ENCODE assay signal across 9 mouse cellular contexts in genomic region chr16:77593828-77594421, GRCm38 (mm10). TPM values are rescaled to one million over a fixed set of nuclear protein-coding genes. Genes with fewer than 3 reads are reported as not detected.
DNase-seq lines count a peak whose midpoint lies in the region; ATAC-seq and TF ChIP-seq lines count a peak whose summit lies in the region.
"Had no signal": no experiment of that assay in that cellular context is flagged by ENCODE, and none has a peak within 500 bp of the region (broad histone marks: within the 10 kb centered on the region; RNA-seq: fewer than 3 reads in every experiment).

No protein-coding gene starts in this region.

- peak; percentile 94 for ATAC-seq in hindbrain, embryonic 15.5 days (ENCODE audit: low FRiP score, low read depth)
- ATAC-seq in midbrain, embryonic 16.5 days, result peak; percentile 88
- no peak for ATAC-seq in intestine, postnatal 0 days

- DNase-seq in R1 (ENCODE audit: low read depth, low spot score), result peak; percentile 5
- peak; percentile 69 to 80 for DNase-seq in cerebellum, adult 18-20 months
- peak; percentile 75 for DNase-seq in gastrocnemius, adult 18-20 months (ENCODE audit: low spot score)
- peak; percentile 52 to 75 for DNase-seq in left cerebral cortex, adult 9 months (ENCODE audit: low spot score in 2 of 2)
- DNase-seq in testis, postnatal 14 days (ENCODE audit: low spot score), result peak; percentile 73

- WGBS in hindbrain, embryonic 15.5 days, result 12% methylated on average over 12 of the region's 12 CpGs
- WGBS in midbrain, embryonic 16.5 days, result 12% methylated on average over 12 of the region's 12 CpGs
- 68% methylated on average over 12 of the region's 12 CpGs for WGBS in intestine, postnatal 0 days

- peak overlapping the region; percentile 50 for H3K4me2 ChIP-seq in hindbrain, embryonic 15.5 days
- H3K4me2 ChIP-seq in midbrain, embryonic 16.5 days (ENCODE audit: low read length), result peak overlapping the region; percentile 55
- no peak overlapping the region for H3K4me2 ChIP-seq in intestine, postnatal 0 days (replicated peaks; ENCODE audit: low read depth)

- H3K9me3 ChIP-seq in hindbrain, embryonic 15.5 days, result no peaks in the 10 kb centered on the region
- no peaks in the 10 kb centered on the region for H3K9me3 ChIP-seq in midbrain, embryonic 16.5 days (replicated peaks; ENCODE audit: control insufficient read depth, low read length, poor library complexity, severe bottlenecking)
- no peaks in the 10 kb centered on the region for H3K9me3 ChIP-seq in intestine, postnatal 0 days (ENCODE audit: control insufficient read depth)

- peak overlapping the region; percentile 34 for H3K9ac ChIP-seq in hindbrain, embryonic 15.5 days
- H3K9ac ChIP-seq in midbrain, embryonic 16.5 days (ENCODE audit: low read depth, low read length), result peak overlapping the region; percentile 55
- no peak overlapping the region for H3K9ac ChIP-seq in intestine, postnatal 0 days (ENCODE audit: low read depth, low read length)

- peak overlapping the region; percentile 36 for H3K4me3 ChIP-seq in hindbrain, embryonic 15.5 days
- H3K4me3 ChIP-seq in midbrain, embryonic 16.5 days (ENCODE audit: low read depth, low read length), result peak overlapping the region; percentile 40
- no peak overlapping the region for H3K4me3 ChIP-seq in intestine, postnatal 0 days (ENCODE audit: low read depth, low read length)
- H3K4me3 ChIP-seq: megakaryocyte, embryonic 14.5 days had no signal

- peaks cover 7% of the 10 kb centered on the region for H3K4me1 ChIP-seq in hindbrain, embryonic 15.5 days (replicated peaks)
- H3K4me1 ChIP-seq in midbrain, embryonic 16.5 days (ENCODE audit: control insufficient read depth, insufficient read depth, low read length), result peaks cover 9% of the 10 kb centered on the region; the same call in 1 of the 2 replicates
- H3K4me1 ChIP-seq in intestine, postnatal 0 days (replicated peaks; ENCODE audit: control insufficient read depth, insufficient read depth, low read length), result no peaks in the 10 kb centered on the region
- H3K4me1 ChIP-seq: megakaryocyte, embryonic 14.5 days had no signal

- TF ChIP-seq CTCF in intestine, postnatal 0 days (IDR thresholded peaks at IDR 0.05; ENCODE audit: low read depth), result no peak

- no peaks in the 10 kb centered on the region for H3K27me3 ChIP-seq in hindbrain, embryonic 15.5 days
- no peaks in the 10 kb centered on the region for H3K27me3 ChIP-seq in midbrain, embryonic 16.5 days (ENCODE audit: control insufficient read depth, insufficient read depth, low read depth, low read length)
- no peaks in the 10 kb centered on the region for H3K27me3 ChIP-seq in intestine, postnatal 0 days (replicated peaks; ENCODE audit: control insufficient read depth, insufficient read depth, low read length)
- H3K27me3 ChIP-seq: megakaryocyte, embryonic 14.5 days had no signal

- H3K27ac ChIP-seq in hindbrain, embryonic 15.5 days (replicated peaks), result peak overlapping the region; percentile 91
- H3K27ac ChIP-seq in midbrain, embryonic 16.5 days (ENCODE audit: low read length), result peak overlapping the region; percentile 93
- H3K27ac ChIP-seq in intestine, postnatal 0 days (ENCODE audit: low read depth, low read length), result no peak overlapping the region

- no peaks in the 10 kb centered on the region for H3K36me3 ChIP-seq in hindbrain, embryonic 15.5 days
- no peaks in the 10 kb centered on the region for H3K36me3 ChIP-seq in midbrain, embryonic 16.5 days (ENCODE audit: control insufficient read depth, insufficient read depth, low read length)
- H3K36me3 ChIP-seq in intestine, postnatal 0 days (ENCODE audit: control insufficient read depth, insufficient read depth), result no peaks in the 10 kb centered on the region

RNA-seq across cellular contexts. Expression of gene Gm11146, which starts 8.0 kb away (rescaled TPM):
- not detected for total RNA-seq in gastrocnemius, adult 18-20 months (2021)
- not detected in 2 replicates for polyA plus RNA-seq in hindbrain, embryonic 15.5 days (2015; fragmentation: Nextera tagmentation; extraction: Ambion mirVana)
- not detected in 2 replicates for polyA plus RNA-seq in midbrain, embryonic 16.5 days (2015; fragmentation: Nextera tagmentation; extraction: Ambion mirVana)
- polyA plus RNA-seq in intestine, postnatal 0 days (2015; fragmentation: Nextera tagmentation; extraction: Ambion mirVana), result not detected in 2 replicates

Comparison
In these comparisons a context has a peak if more than half of its experiments do, and no peak if none do; other contexts are left out.
1. DNase-seq: peak in every context shown above with its lines; median percentile 75 in gastrocnemius, adult 18-20 months; 74 in cerebellum, adult 18-20 months; 73 in testis, postnatal 14 days; 64 in left cerebral cortex, adult 9 months; 5 in R1.